Mouse (Mus musculus): Measurements from ENCODE around the gene Ttc16. TPM values are rescaled to one million over a fixed set of nuclear protein-coding genes. Genes with fewer than 3 reads are reported as not detected.
A peak's percentile ranks its signal among the peaks of the same experiment; 100 is the strongest.

The Ttc16 gene
- polyA plus RNA-seq, 1 experiment from 2014 or later, result 0.34 TPM

- ATAC-seq, result no peak
- Histone ChIP-seq H3K36me3 (ENCODE audit: control insufficient read depth, insufficient read depth, low read length) (no peaks in the 10 kb centered on the region; the same call in 1 of the 2 replicates), H3K4me1 (ENCODE audit: control insufficient read depth, insufficient read depth, low read length) (0 out of 2 replicates have a peak, but pooled peaks cover 2% of the 10 kb centered on the region), H3K27ac (ENCODE audit: low read length) (peak overlapping the region; percentile 6; the same call in 1 of the 2 replicates), H3K4me2 (ENCODE audit: low read depth, low read length) (0 out of 2 replicates have a peak overlapping the region, but pooled peaks have one; percentile 2), H3K27me3 (replicated peaks; ENCODE audit: control insufficient read depth, insufficient read depth, low read length) (no peaks in the 10 kb centered on the region), H3K9me3 (ENCODE audit: control insufficient read depth, low read length) (no peaks in the 10 kb centered on the region), H3K4me3 (ENCODE audit: low read length) (no peak overlapping the region), H3K9ac (ENCODE audit: low read depth, low read length) (no peak overlapping the region)
- 29% methylated on average over 17 of the region's 17 CpGs for WGBS
Measured at GRCm38 (mm10) chr2:32816946-32817581, 41.6 kb upstream of the Ttc16 start.

GRCm38 (mm10) chr2:32816497-32816896, 41.1 kb upstream of the Ttc16 start:
- H3K36me3 ChIP-seq (ENCODE audit: control insufficient read depth, insufficient read depth, low read length), result no peaks in the 10 kb centered on the region; the same call in 1 of the 2 replicates
- H3K4me1 ChIP-seq (ENCODE audit: control insufficient read depth, insufficient read depth, low read length), result 0 out of 2 replicates have a peak, but pooled peaks cover 2% of the 10 kb centered on the region
- no peaks in the 10 kb centered on the region for H3K9me3 ChIP-seq (ENCODE audit: control insufficient read depth, low read length)
- H3K4me3 ChIP-seq (ENCODE audit: low read length), result no peak overlapping the region
- no peak overlapping the region for H3K9ac ChIP-seq (ENCODE audit: low read depth, low read length)
- no peaks in the 10 kb centered on the region for H3K27me3 ChIP-seq (replicated peaks; ENCODE audit: control insufficient read depth, insufficient read depth, low read length)
- H3K27ac ChIP-seq (ENCODE audit: low read length), result no peak overlapping the region
- WGBS, result 85% methylated on average over 2 of the region's 2 CpGs
- H3K4me2 ChIP-seq (ENCODE audit: low read depth, low read length), result no peak overlapping the region
- ATAC-seq, result no peak

- Histone ChIP-seq H3K27ac (ENCODE audit: low read length) (no peak overlapping the region), H3K9me3 (ENCODE audit: control insufficient read depth, low read length) (0 out of 2 replicates have a peak, but pooled peaks cover 4% of the 10 kb centered on the region), H3K27me3 (replicated peaks; ENCODE audit: control insufficient read depth, insufficient read depth, low read length) (no peaks in the 10 kb centered on the region), H3K4me2 (ENCODE audit: low read depth, low read length) (no peak overlapping the region), H3K9ac (ENCODE audit: low read depth, low read length) (no peak overlapping the region), H3K36me3 (ENCODE audit: control insufficient read depth, insufficient read depth, low read length) (no peaks in the 10 kb centered on the region; the same call in 1 of the 2 replicates), H3K4me3 (ENCODE audit: low read length) (no peak overlapping the region), H3K4me1 (ENCODE audit: control insufficient read depth, insufficient read depth, low read length) (0 out of 2 replicates have a peak, but pooled peaks cover 6% of the 10 kb centered on the region)
- no peak for ATAC-seq
- WGBS, result 77% methylated on average over 8 of the region's 8 CpGs
Measured at GRCm38 (mm10) chr2:32811959-32812358, 36.5 kb upstream of the Ttc16 start.

- H3K36me3 ChIP-seq (ENCODE audit: control insufficient read depth, insufficient read depth, low read length), result 0 out of 2 replicates have a peak, but pooled peaks cover 5% of the 10 kb centered on the region
- WGBS, result 77% methylated on average over 14 of the region's 14 CpGs
- H3K4me3 ChIP-seq (ENCODE audit: low read length), result no peak overlapping the region
- H3K27ac ChIP-seq (ENCODE audit: low read length), result no peak overlapping the region
- ATAC-seq, result peak; percentile 90
- no peak overlapping the region for H3K4me2 ChIP-seq (ENCODE audit: low read depth, low read length)
- no peak overlapping the region for H3K9ac ChIP-seq (ENCODE audit: low read depth, low read length)
- H3K4me1 ChIP-seq (ENCODE audit: control insufficient read depth, insufficient read depth, low read length), result 0 out of 2 replicates have a peak, but pooled peaks cover 5% of the 10 kb centered on the region
- H3K27me3 ChIP-seq (replicated peaks; ENCODE audit: control insufficient read depth, insufficient read depth, low read length), result no peaks in the 10 kb centered on the region
- H3K9me3 ChIP-seq (ENCODE audit: control insufficient read depth, low read length), result 0 out of 2 replicates have a peak, but pooled peaks cover 4% of the 10 kb centered on the region
Measured at GRCm38 (mm10) chr2:32808816-32809566, 33.6 kb upstream of the Ttc16 start.

GRCm38 (mm10) chr2:32798251-32798962, 23.0 kb upstream of the Ttc16 start:
- H3K27ac ChIP-seq (ENCODE audit: low read length), result no peak overlapping the region
- H3K9me3 ChIP-seq (ENCODE audit: control insufficient read depth, low read length), result no peaks in the 10 kb centered on the region
- 55% methylated on average over 10 of the region's 10 CpGs for WGBS
- H3K36me3 ChIP-seq (ENCODE audit: control insufficient read depth, insufficient read depth, low read length), result no peaks in the 10 kb centered on the region
- no peaks in the 10 kb centered on the region for H3K4me1 ChIP-seq (ENCODE audit: control insufficient read depth, insufficient read depth, low read length)
- H3K4me2 ChIP-seq (ENCODE audit: low read depth, low read length), result no peak overlapping the region
- no peak overlapping the region for H3K4me3 ChIP-seq (ENCODE audit: low read length)
- no peaks in the 10 kb centered on the region for H3K27me3 ChIP-seq (replicated peaks; ENCODE audit: control insufficient read depth, insufficient read depth, low read length)
- H3K9ac ChIP-seq (ENCODE audit: low read depth, low read length), result no peak overlapping the region
- no peak for ATAC-seq

GRCm38 (mm10) chr2:32795748-32796418, 20.4 kb upstream of the Ttc16 start:
- Histone ChIP-seq H3K9ac (ENCODE audit: low read depth, low read length) (no peak overlapping the region), H3K4me2 (ENCODE audit: low read depth, low read length) (no peak overlapping the region), H3K36me3 (ENCODE audit: control insufficient read depth, insufficient read depth, low read length) (no peaks in the 10 kb centered on the region), H3K27me3 (replicated peaks; ENCODE audit: control insufficient read depth, insufficient read depth, low read length) (no peaks in the 10 kb centered on the region), H3K4me1 (ENCODE audit: control insufficient read depth, insufficient read depth, low read length) (no peaks in the 10 kb centered on the region), H3K9me3 (ENCODE audit: control insufficient read depth, low read length) (no peaks in the 10 kb centered on the region), H3K27ac (ENCODE audit: low read length) (no peak overlapping the region), H3K4me3 (ENCODE audit: low read length) (no peak overlapping the region)
- 86% methylated on average over 13 of the region's 13 CpGs for WGBS
- no peak for ATAC-seq

GRCm38 (mm10) chr2:32791297-32791696, 15.9 kb upstream of the Ttc16 start:
- no peak for ATAC-seq

GRCm38 (mm10) chr2:32788581-32788980, 13.1 kb upstream of the Ttc16 start:
- WGBS, result 46% methylated on average over 2 of the region's 2 CpGs

More at GRCm38 (mm10) chr2:32791297-32791696, 15.9 kb upstream of the Ttc16 start:
- Histone ChIP-seq H3K4me2 (ENCODE audit: low read depth, low read length) (no peak overlapping the region), H3K4me3 (ENCODE audit: low read length) (no peak overlapping the region), H3K4me1 (ENCODE audit: control insufficient read depth, insufficient read depth, low read length) (no peaks in the 10 kb centered on the region), H3K9me3 (ENCODE audit: control insufficient read depth, low read length) (no peaks in the 10 kb centered on the region), H3K27ac (ENCODE audit: low read length) (no peak overlapping the region), H3K9ac (ENCODE audit: low read depth, low read length) (no peak overlapping the region), H3K36me3 (ENCODE audit: control insufficient read depth, insufficient read depth, low read length) (no peaks in the 10 kb centered on the region), H3K27me3 (replicated peaks; ENCODE audit: control insufficient read depth, insufficient read depth, low read length) (no peaks in the 10 kb centered on the region)
- 72% methylated on average over 6 of the region's 6 CpGs for whole genome bisulfite sequencing

More at GRCm38 (mm10) chr2:32788581-32788980, 13.1 kb upstream of the Ttc16 start:
- no peaks in the 10 kb centered on the region for H3K27me3 ChIP-seq (replicated peaks; ENCODE audit: control insufficient read depth, insufficient read depth, low read length)
- H3K4me1 ChIP-seq (ENCODE audit: control insufficient read depth, insufficient read depth, low read length), result peaks cover 4% of the 10 kb centered on the region; the same call in 1 of the 2 replicates
- H3K4me3 ChIP-seq (ENCODE audit: low read length), result no peak overlapping the region
- H3K27ac ChIP-seq (ENCODE audit: low read length), result no peak overlapping the region
- no peak for ATAC-seq
- no peaks in the 10 kb centered on the region for H3K9me3 ChIP-seq (ENCODE audit: control insufficient read depth, low read length)
- no peak overlapping the region for H3K9ac ChIP-seq (ENCODE audit: low read depth, low read length)
- no peaks in the 10 kb centered on the region for H3K36me3 ChIP-seq (ENCODE audit: control insufficient read depth, insufficient read depth, low read length)
- no peak overlapping the region for H3K4me2 ChIP-seq (ENCODE audit: low read depth, low read length)
